In the genomic region with DNA sequence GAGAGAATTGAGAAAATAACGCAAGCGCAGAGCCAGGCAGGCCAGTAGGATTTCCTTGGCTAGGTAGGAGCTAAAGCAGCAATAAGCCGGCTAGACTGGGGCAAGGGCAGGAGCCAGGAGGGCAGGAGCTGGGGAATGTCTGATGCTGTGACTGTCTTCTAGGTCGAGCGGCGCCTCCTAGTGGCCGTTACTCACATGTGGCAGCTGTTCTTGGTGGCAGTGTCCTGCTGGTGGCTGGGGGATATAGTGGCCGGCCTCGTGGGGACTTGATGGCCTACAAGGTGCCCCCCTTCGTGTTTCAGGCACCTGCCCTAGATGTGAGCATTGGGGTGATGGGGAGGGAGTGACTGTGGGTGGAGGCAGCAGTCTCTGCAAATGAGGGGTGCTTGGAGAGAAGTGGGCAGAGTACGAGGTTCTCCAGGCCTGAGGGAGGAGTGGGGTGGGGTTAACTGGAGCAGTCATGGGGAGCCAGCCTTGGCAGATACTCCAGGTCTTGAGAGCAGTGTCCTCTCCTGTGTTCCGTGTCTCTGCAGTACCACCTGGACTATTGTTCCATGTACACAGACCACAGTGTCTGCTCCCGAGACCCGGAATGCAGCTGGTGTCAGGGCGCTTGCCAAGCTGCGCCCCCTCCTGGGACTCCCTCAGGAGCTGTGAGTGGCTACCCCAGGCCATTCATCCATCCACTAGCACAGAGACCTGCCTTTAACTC, we compare ENCODE assay signal across 9 mouse cellular contexts. TPM values are rescaled to one million over a fixed set of nuclear protein-coding genes. Genes with fewer than 3 reads are reported as not detected.
DNase-seq lines count a peak whose midpoint lies in the region; ATAC-seq and TF ChIP-seq lines count a peak whose summit lies in the region.
"Had no signal": no experiment of that assay in that cellular context is flagged by ENCODE, and none has a peak within 500 bp of the region (broad histone marks: within the 10 kb centered on the region; RNA-seq: fewer than 3 reads in every experiment).

No protein-coding gene starts in this region.

- H3K4me2 ChIP-seq in forebrain, embryonic 11.5 days (ENCODE audit: low read depth, low read length, severe bottlenecking): no peak overlapping the region
- no peak overlapping the region for H3K4me2 ChIP-seq in heart, postnatal 0 days (ENCODE audit: low read depth, low read length)
- no peak overlapping the region for H3K4me2 ChIP-seq in liver, postnatal 0 days (ENCODE audit: low read depth, low read length)
- H3K4me2 ChIP-seq in neural tube, embryonic 14.5 days (ENCODE audit: low read depth, low read length): no peak overlapping the region

- H3K4me3 ChIP-seq in forebrain, embryonic 11.5 days (ENCODE audit: low read depth, low read length): no peak overlapping the region
- no peak overlapping the region for H3K4me3 ChIP-seq in heart, postnatal 0 days (ENCODE audit: low read depth, low read length)
- H3K4me3 ChIP-seq in liver, postnatal 0 days (ENCODE audit: low read depth, low read length): no peak overlapping the region
- H3K4me3 ChIP-seq in neural tube, embryonic 14.5 days (ENCODE audit: low read depth, low read length): no peak overlapping the region
- H3K4me3 ChIP-seq in thymus, adult 2 months (ENCODE audit: control insufficient read depth, insufficient read depth, low read length): no peak overlapping the region

- peak; percentile 86 for DNase-seq in ES-CJ7 (ENCODE audit: low read depth, low spot score)
- DNase-seq in c-Kit-negative CD71-positive TER-119-positive erythroid progenitor cells, embryonic 14.5 days (ENCODE audit: low read depth, low spot score): peak; percentile 59
- DNase-seq in forebrain, embryonic 11.5 days (ENCODE audit: low spot score): peak; percentile 88
- peak; percentile 72 for DNase-seq in heart, postnatal 0 days (ENCODE audit: low spot score)
- DNase-seq in kidney, postnatal 36 days: peak; percentile 82 to 89
- DNase-seq in liver, postnatal 0 days: peak; percentile 85
- DNase-seq in thymus, adult 2 months: peak; percentile 71

- H3K27me3 ChIP-seq in forebrain, embryonic 11.5 days (ENCODE audit: control insufficient read depth, insufficient read depth, low read length): no peaks in the 10 kb centered on the region
- no peaks in the 10 kb centered on the region for H3K27me3 ChIP-seq in heart, postnatal 0 days (ENCODE audit: control insufficient read depth, insufficient read depth, low read length)
- no peaks in the 10 kb centered on the region for H3K27me3 ChIP-seq in liver, postnatal 0 days (ENCODE audit: insufficient read depth, low read length)
- no peaks in the 10 kb centered on the region for H3K27me3 ChIP-seq in neural tube, embryonic 14.5 days (ENCODE audit: control insufficient read depth, insufficient read depth, low read length)
- H3K27me3 ChIP-seq in thymus, adult 2 months (ENCODE audit: control insufficient read depth, insufficient read depth, low read length): no peaks in the 10 kb centered on the region

- peak; percentile 72 for ATAC-seq in forebrain, embryonic 11.5 days (replicated peaks; ENCODE audit: low FRiP score)
- ATAC-seq in heart, postnatal 0 days (ENCODE audit: insufficient read depth, low read depth): peak; percentile 77
- ATAC-seq in liver, postnatal 0 days: peak; percentile 62
- ATAC-seq in neural tube, embryonic 14.5 days (ENCODE audit: low read depth): peak; percentile 24; the same call in 1 of the 2 replicates

- no peak for TF ChIP-seq EP300 in heart, postnatal 0 days (IDR thresholded peaks at IDR 0.05; ENCODE audit: low read depth)
- TF ChIP-seq EP300 in liver, postnatal 0 days (IDR thresholded peaks at IDR 0.05; ENCODE audit: low read depth): no peak

- WGBS in forebrain, embryonic 11.5 days: 42% methylated on average over 16 of the region's 16 CpGs
- WGBS in heart, postnatal 0 days: 42% methylated on average over 15 of the region's 16 CpGs
- 40% methylated on average over 16 of the region's 16 CpGs for WGBS in liver, postnatal 0 days (ENCODE audit: insufficient replicate concordance)
- 37% methylated on average over 16 of the region's 16 CpGs for WGBS in neural tube, embryonic 14.5 days
- 54% methylated on average over 16 of the region's 16 CpGs for WGBS in thymus, adult 2 months

- no peaks in the 10 kb centered on the region; the same call in 1 of the 2 replicates for H3K36me3 ChIP-seq in forebrain, embryonic 11.5 days (ENCODE audit: control insufficient read depth, insufficient read depth, low read length)
- peaks cover 29% of the 10 kb centered on the region for H3K36me3 ChIP-seq in heart, postnatal 0 days (replicated peaks; ENCODE audit: control insufficient read depth, insufficient read depth, low read length)
- no peaks in the 10 kb centered on the region for H3K36me3 ChIP-seq in liver, postnatal 0 days (replicated peaks; ENCODE audit: insufficient read depth, low read length)
- peaks cover 30% of the 10 kb centered on the region; the same call in 1 of the 2 replicates for H3K36me3 ChIP-seq in neural tube, embryonic 14.5 days (ENCODE audit: control insufficient read depth, insufficient read depth, low read length)
- no peaks in the 10 kb centered on the region for H3K36me3 ChIP-seq in thymus, adult 2 months (ENCODE audit: control insufficient read depth, insufficient read depth, low read length)

- H3K9ac ChIP-seq in forebrain, embryonic 11.5 days (ENCODE audit: low read length): no peak overlapping the region
- H3K9ac ChIP-seq in heart, postnatal 0 days (replicated peaks; ENCODE audit: low read depth, low read length): no peak overlapping the region
- no peak overlapping the region for H3K9ac ChIP-seq in liver, postnatal 0 days (replicated peaks)
- H3K9ac ChIP-seq in neural tube, embryonic 14.5 days (replicated peaks; ENCODE audit: low read depth, low read length): no peak overlapping the region

- H3K4me1 ChIP-seq in forebrain, embryonic 11.5 days (replicated peaks; ENCODE audit: control insufficient read depth, insufficient read depth, low read length): no peaks in the 10 kb centered on the region
- no peaks in the 10 kb centered on the region for H3K4me1 ChIP-seq in heart, postnatal 0 days (ENCODE audit: control insufficient read depth, insufficient read depth)
- peaks cover 4% of the 10 kb centered on the region; the same call in 1 of the 2 replicates for H3K4me1 ChIP-seq in liver, postnatal 0 days (ENCODE audit: insufficient read depth)
- H3K4me1 ChIP-seq in neural tube, embryonic 14.5 days (ENCODE audit: control insufficient read depth, insufficient read depth, low read length): no peaks in the 10 kb centered on the region
- no peaks in the 10 kb centered on the region for H3K4me1 ChIP-seq in thymus, adult 2 months (replicated peaks; ENCODE audit: control insufficient read depth, insufficient read depth, low read length)

- peak; percentile 81 for TF ChIP-seq CTCF in heart, postnatal 0 days (IDR thresholded peaks at IDR 0.05; ENCODE audit: low read depth)
- TF ChIP-seq CTCF in liver, postnatal 0 days (IDR thresholded peaks at IDR 0.05; ENCODE audit: low read depth): peak; percentile 94
- TF ChIP-seq CTCF in thymus, adult 2 months (IDR thresholded peaks at IDR 0.05; ENCODE audit: borderline replicate concordance, control insufficient read depth, extremely low read depth, insufficient read depth, low read length, poor library complexity): peak; percentile 87

- TF ChIP-seq POLR2A in thymus, adult 2 months (IDR thresholded peaks at IDR 0.05; ENCODE audit: control insufficient read depth, extremely low read depth, insufficient read depth, low read length, poor library complexity): no peak

- no peaks in the 10 kb centered on the region for H3K9me3 ChIP-seq in forebrain, embryonic 11.5 days (ENCODE audit: control insufficient read depth, low read length)
- H3K9me3 ChIP-seq in heart, postnatal 0 days (replicated peaks; ENCODE audit: control insufficient read depth, low read length): no peaks in the 10 kb centered on the region
- no peaks in the 10 kb centered on the region for H3K9me3 ChIP-seq in liver, postnatal 0 days (ENCODE audit: low read length)
- H3K9me3 ChIP-seq in neural tube, embryonic 14.5 days (ENCODE audit: control insufficient read depth, low read length): no peaks in the 10 kb centered on the region

- H3K27ac ChIP-seq in forebrain, embryonic 11.5 days (ENCODE audit: low read depth, low read length): no peak overlapping the region
- H3K27ac ChIP-seq in heart, postnatal 0 days (ENCODE audit: low read depth): no peak overlapping the region
- no peak overlapping the region for H3K27ac ChIP-seq in liver, postnatal 0 days (ENCODE audit: low read depth)
- H3K27ac ChIP-seq in neural tube, embryonic 14.5 days (ENCODE audit: low read depth, low read length): no peak overlapping the region
- no peak overlapping the region for H3K27ac ChIP-seq in thymus, adult 2 months (ENCODE audit: control insufficient read depth, insufficient read depth, low read length)

RNA-seq across cellular contexts. Expression of gene Megf8, which starts 16.8 kb away (rescaled TPM):
- polyA plus RNA-seq in forebrain, embryonic 11.5 days (2014; fragmentation: Nextera tagmentation; extraction: Ambion mirVana): 13.8 and 14.6 TPM in 2 replicates
- total RNA-seq in heart, postnatal 0 days (2014; rRNA removed; ENCODE audit: low replicate concordance): 17.7 and 22.5 TPM in 2 replicates
- polyA plus RNA-seq in heart, postnatal 0 days (2015; fragmentation: Nextera tagmentation; extraction: Ambion mirVana): 4.3 and 4.4 TPM in 2 replicates
- polyA plus RNA-seq in liver, postnatal 0 days (2015; fragmentation: Nextera tagmentation; extraction: Ambion mirVana): 0.58 and 0.81 TPM in 2 replicates
- 22.6 and 22.9 TPM in 2 replicates for polyA plus RNA-seq in neural tube, embryonic 14.5 days (2014; fragmentation: Nextera tagmentation; extraction: Ambion mirVana)
- polyA plus RNA-seq in thymus, adult 2 months (2012; rRNA removed): 11.9 and 14.8 TPM in 2 replicates

RNA-seq across cellular contexts. Expression of gene Tmem145, which starts 27.8 kb away (rescaled TPM):
- 6.7 and 7.7 TPM in 2 replicates for polyA plus RNA-seq in forebrain, embryonic 11.5 days (2014; fragmentation: Nextera tagmentation; extraction: Ambion mirVana)
- total RNA-seq in heart, postnatal 0 days (2014; rRNA removed; ENCODE audit: low replicate concordance): not detected in 2 replicates
- polyA plus RNA-seq in heart, postnatal 0 days (2015; fragmentation: Nextera tagmentation; extraction: Ambion mirVana): not detected in 2 replicates
- polyA plus RNA-seq in liver, postnatal 0 days (2015; fragmentation: Nextera tagmentation; extraction: Ambion mirVana): not detected in 2 replicates
- polyA plus RNA-seq in neural tube, embryonic 14.5 days (2014; fragmentation: Nextera tagmentation; extraction: Ambion mirVana): 70.6 and 94.9 TPM in 2 replicates
- polyA plus RNA-seq in thymus, adult 2 months (2012; rRNA removed): 0.08 and 0.13 TPM in 2 replicates

RNA-seq across cellular contexts. Expression of gene Prr19, which starts 32.5 kb away (rescaled TPM):
- 1.1 and 1.7 TPM in 2 replicates for polyA plus RNA-seq in forebrain, embryonic 11.5 days (2014; fragmentation: Nextera tagmentation; extraction: Ambion mirVana)
- total RNA-seq in heart, postnatal 0 days (2014; rRNA removed; ENCODE audit: low replicate concordance): not detected in 2 replicates
- polyA plus RNA-seq in heart, postnatal 0 days (2015; fragmentation: Nextera tagmentation; extraction: Ambion mirVana): not detected in 2 replicates
- polyA plus RNA-seq in liver, postnatal 0 days (2015; fragmentation: Nextera tagmentation; extraction: Ambion mirVana): not detected in 2 replicates
- 2.7 and 4.3 TPM in 2 replicates for polyA plus RNA-seq in neural tube, embryonic 14.5 days (2014; fragmentation: Nextera tagmentation; extraction: Ambion mirVana)
- polyA plus RNA-seq in thymus, adult 2 months (2012; rRNA removed): 0.08 TPM in 1 of 2 replicates, not detected in the other
- total RNA-seq: layer of hippocampus, adult 18-20 months had no signal

RNA-seq across cellular contexts. Expression of gene Cnfn, which starts 35.8 kb away (rescaled TPM):
- 0.28 TPM in 1 of 2 replicates, not detected in the other for polyA plus RNA-seq in forebrain, embryonic 11.5 days (2014; fragmentation: Nextera tagmentation; extraction: Ambion mirVana)
- not detected in 2 replicates for total RNA-seq in heart, postnatal 0 days (2014; rRNA removed; ENCODE audit: low replicate concordance)
- polyA plus RNA-seq in heart, postnatal 0 days (2015; fragmentation: Nextera tagmentation; extraction: Ambion mirVana): not detected in 2 replicates
- polyA plus RNA-seq in liver, postnatal 0 days (2015; fragmentation: Nextera tagmentation; extraction: Ambion mirVana): not detected in 2 replicates
- not detected in 2 replicates for polyA plus RNA-seq in neural tube, embryonic 14.5 days (2014; fragmentation: Nextera tagmentation; extraction: Ambion mirVana)
- 13.4 and 20.6 TPM in 2 replicates for polyA plus RNA-seq in thymus, adult 2 months (2012; rRNA removed)
- total RNA-seq: layer of hippocampus, adult 18-20 months had no signal

RNA-seq across cellular contexts. Expression of gene Pafah1b3, which starts 36.0 kb away (rescaled TPM):
- polyA plus RNA-seq in forebrain, embryonic 11.5 days (2014; fragmentation: Nextera tagmentation; extraction: Ambion mirVana): 298 and 321 TPM in 2 replicates
- total RNA-seq in heart, postnatal 0 days (2014; rRNA removed; ENCODE audit: low replicate concordance): 83.9 and 161 TPM in 2 replicates
- 57.3 and 61.5 TPM in 2 replicates for polyA plus RNA-seq in heart, postnatal 0 days (2015; fragmentation: Nextera tagmentation; extraction: Ambion mirVana)
- polyA plus RNA-seq in liver, postnatal 0 days (2015; fragmentation: Nextera tagmentation; extraction: Ambion mirVana): 23.4 and 25.4 TPM in 2 replicates
- polyA plus RNA-seq in neural tube, embryonic 14.5 days (2014; fragmentation: Nextera tagmentation; extraction: Ambion mirVana): 561 and 590 TPM in 2 replicates
- polyA plus RNA-seq in thymus, adult 2 months (2012; rRNA removed): 138 and 140 TPM in 2 replicates

Comparison
In these comparisons a context has a peak if more than half of its experiments do, and no peak if none do; other contexts are left out.
1. ATAC-seq: peak in every context shown above with its lines; median percentile 77 in heart, postnatal 0 days; 72 in forebrain, embryonic 11.5 days; 62 in liver, postnatal 0 days; 24 in neural tube, embryonic 14.5 days.